Mouse (Mus musculus): ENCODE data around the gene Anp32a. TPM values are rescaled to one million over a fixed set of nuclear protein-coding genes. Genes with fewer than 3 reads are reported as not detected.

The Anp32a gene
- total and polyA plus RNA-seq, 3 experiments, result 182 to 516 (median 362) TPM

GRCm38 (mm10) chr9:62367510-62368071, 26.5 kb downstream of the Anp32a start:
- H3K4me1 ChIP-seq (ENCODE audit: control insufficient read depth in 1 of 2, insufficient read depth in 2 of 2, low read length in 2 of 2), result peaks cover 22 to 45% of the 10 kb centered on the region in 2 experiments
- H3K36me3 ChIP-seq (ENCODE audit: control insufficient read depth in 1 of 2, insufficient read depth in 2 of 2, low read length in 2 of 2), result peaks cover 0 to 41% of the 10 kb centered on the region in 2 experiments; a peak in 2 of 4 replicates
- peak; percentile 72 for DNase-seq (ENCODE audit: low read depth, low spot score)
- H3K4me3 ChIP-seq (ENCODE audit: control insufficient read depth in 1 of 2, insufficient read depth in 1 of 2, low read depth in 2 of 2, low read length in 2 of 2), result no peak overlapping the region
- peak overlapping the region; percentile 51 for H3K27ac ChIP-seq (ENCODE audit: control insufficient read depth, low read depth, low read length)
- H3K27me3 ChIP-seq (ENCODE audit: control insufficient read depth in 1 of 2, insufficient read depth in 2 of 2, low read length in 2 of 2), result no peaks in the 10 kb centered on the region
- H3K9me3 ChIP-seq (replicated peaks; ENCODE audit: insufficient read depth, low read length), result no peaks in the 10 kb centered on the region
- peaks cover 53% of the 10 kb centered on the region for H3K79me2 ChIP-seq (ENCODE audit: control insufficient read depth, insufficient read depth, low read length, poor library complexity)
- TF ChIP-seq EP300 (IDR thresholded peaks at IDR 0.05; ENCODE audit: low read depth in 1 of 2, low read length in 2 of 2) (peak in 1 of 2 experiments; percentile 64; a peak in 2 of 4 replicates), MYB (IDR thresholded peaks at IDR 0.05; ENCODE audit: low read depth, low read length) (no peak), MYC (IDR thresholded peaks at IDR 0.05; ENCODE audit: low read depth, low read length) (0 out of 2 replicates have a peak, but pooled peaks have one; percentile 43), MAFK (IDR thresholded peaks at IDR 0.05; ENCODE audit: borderline replicate concordance, low read depth, low read length) (no peak), RAD21 (IDR thresholded peaks at IDR 0.05; ENCODE audit: low read depth, low read length) (no peak), ZC3H11A (IDR thresholded peaks at IDR 0.05; ENCODE audit: low read depth, low read length) (no peak), TAL1 (IDR thresholded peaks at IDR 0.05; ENCODE audit: low read length) (peak; percentile 27; the same call in 1 of the 2 replicates), USF2 (IDR thresholded peaks at IDR 0.05; ENCODE audit: borderline replicate concordance in 1 of 2, insufficient read depth in 1 of 2, low read depth in 1 of 2, low read length in 2 of 2) (no peak), SIN3A (IDR thresholded peaks at IDR 0.05; ENCODE audit: low read length) (peak; percentile 76), RCOR1 (IDR thresholded peaks at IDR 0.05; ENCODE audit: low read depth, low read length) (peak; percentile 43; the same call in 1 of the 2 replicates), SMC3 (IDR thresholded peaks at IDR 0.05; ENCODE audit: low read depth, low read length) (no peak), ETS1 (IDR thresholded peaks at IDR 0.05; ENCODE audit: low read depth, low read length) (peak; percentile 64), UBTF (IDR thresholded peaks at IDR 0.05; ENCODE audit: borderline replicate concordance, insufficient read depth, low read depth, low read length) (no peak), GATA1 (IDR thresholded peaks at IDR 0.05; ENCODE audit: low read depth, low read length) (peak; percentile 13; the same call in 1 of the 2 replicates), ZNF384 (IDR thresholded peaks at IDR 0.05; ENCODE audit: low read depth, low read length) (peak; percentile 95), JUND (IDR thresholded peaks at IDR 0.05; ENCODE audit: low read depth, low read length) (no peak), MAZ (IDR thresholded peaks at IDR 0.05; ENCODE audit: low read depth, low read length) (peak; percentile 31; the same call in 1 of the 2 replicates), TCF12 (IDR thresholded peaks at IDR 0.05; ENCODE audit: low read depth, low read length) (peak; percentile 46; the same call in 1 of the 2 replicates), MXI1 (IDR thresholded peaks at IDR 0.05; ENCODE audit: low read depth, low read length) (peak; percentile 79), USF1 (IDR thresholded peaks at IDR 0.05; ENCODE audit: low read depth, low read length) (peak; percentile 61), MAX (IDR thresholded peaks at IDR 0.05; ENCODE audit: low read length) (peak; percentile 45; the same call in 1 of the 2 replicates)
- H3K9ac ChIP-seq (ENCODE audit: control insufficient read depth, low read depth, low read length, poor library complexity, severe bottlenecking), result peak overlapping the region; percentile 13; the same call in 1 of the 2 replicates

Data from MEL (cell line).